8 mouse cellular contexts compared by ENCODE assay signal in the genomic region with DNA sequence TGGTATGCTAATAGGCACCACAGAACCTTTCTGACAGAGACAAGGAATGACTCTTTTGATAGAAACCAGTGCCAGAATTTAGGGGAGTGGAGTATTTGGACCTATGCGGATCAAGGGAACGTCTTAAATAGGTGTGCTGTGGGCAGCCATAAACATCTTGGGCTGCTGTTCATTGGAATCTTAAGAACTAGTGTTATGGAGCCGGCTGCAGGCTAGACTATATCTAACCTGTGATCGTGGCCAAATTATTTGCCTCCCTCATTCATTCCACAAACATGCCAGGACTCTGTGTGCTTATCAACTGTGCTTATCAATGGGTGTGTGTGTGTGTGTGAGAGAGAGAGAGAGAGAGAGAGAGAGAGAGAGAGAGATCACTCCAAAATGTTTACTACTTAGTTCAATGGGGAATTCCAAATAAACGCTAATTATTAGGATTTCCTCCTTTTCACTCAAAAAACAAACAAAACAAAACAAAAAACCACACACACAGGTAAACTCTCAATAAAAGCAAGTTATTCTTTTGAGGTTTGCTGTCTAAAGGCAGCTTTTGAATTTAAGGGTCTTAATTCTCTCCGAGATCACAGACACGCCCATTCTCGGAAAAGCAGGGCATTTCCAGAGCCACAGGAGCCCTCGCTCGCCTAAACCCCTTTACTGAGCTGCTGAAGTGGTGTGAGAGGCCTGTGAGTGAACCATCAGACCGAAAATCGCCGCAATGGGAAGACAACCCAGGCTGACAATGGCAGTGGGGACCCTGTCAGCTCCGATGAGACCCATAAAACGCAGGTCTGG. TPM values are rescaled to one million over a fixed set of nuclear protein-coding genes. Genes with fewer than 3 reads are reported as not detected.
DNase-seq lines count a peak whose midpoint lies in the region; ATAC-seq and TF ChIP-seq lines count a peak whose summit lies in the region.

No protein-coding gene starts in this region.

- H3K4me1 ChIP-seq in heart, embryonic 16.5 days (ENCODE audit: control insufficient read depth, insufficient read depth, low read length), result peaks cover 16% of the 10 kb centered on the region
- H3K4me1 ChIP-seq in lung, postnatal 0 days (ENCODE audit: insufficient read depth, low read depth, low read length), result peaks cover 3% of the 10 kb centered on the region; the same call in 1 of the 2 replicates

- H3K4me3 ChIP-seq in heart, embryonic 16.5 days (ENCODE audit: low read length), result peak overlapping the region; percentile 100
- peak overlapping the region; percentile 96 for H3K4me3 ChIP-seq in lung, postnatal 0 days (ENCODE audit: low read depth, low read length)

- H3K27me3 ChIP-seq in heart, embryonic 16.5 days (ENCODE audit: control insufficient read depth, insufficient read depth, low read length), result no peaks in the 10 kb centered on the region
- H3K27me3 ChIP-seq in lung, postnatal 0 days (replicated peaks; ENCODE audit: insufficient read depth, low read length), result no peaks in the 10 kb centered on the region

- peak; percentile 16 for ATAC-seq in heart, embryonic 16.5 days (replicated peaks; ENCODE audit: extremely low read depth, insufficient read depth, low FRiP score)
- peak; percentile 14 for ATAC-seq in lung, postnatal 0 days

- WGBS in heart, embryonic 16.5 days, result 5% methylated on average over 15 of the region's 15 CpGs
- WGBS in lung, postnatal 0 days, result 6% methylated on average over 15 of the region's 15 CpGs

- no peak for TF ChIP-seq EP300 in lung, postnatal 0 days (IDR thresholded peaks at IDR 0.05)

- no peaks in the 10 kb centered on the region for H3K9me3 ChIP-seq in heart, embryonic 16.5 days (replicated peaks; ENCODE audit: control insufficient read depth, low read length)
- H3K9me3 ChIP-seq in lung, postnatal 0 days (ENCODE audit: low read length), result no peaks in the 10 kb centered on the region

- DNase-seq in heart, adult 11 months, result peak; percentile 87
- no peak for DNase-seq in heart, adult 8-10 months (ENCODE audit: low spot score)
- peak; percentile 22 for DNase-seq in MN1 (ENCODE audit: low spot score)
- peak; percentile 19 for DNase-seq in lung, postnatal 0 days (ENCODE audit: low spot score)
- DNase-seq in urinary bladder, postnatal 10 days (ENCODE audit: low spot score), result no peak
- no peak for DNase-seq in ovary, adult 18-20 months (ENCODE audit: low spot score)
- DNase-seq in kidney, adult 18-20 months, result no peak

- H3K4me2 ChIP-seq in heart, embryonic 16.5 days (ENCODE audit: low read depth, low read length), result peak overlapping the region; percentile 84
- H3K4me2 ChIP-seq in lung, postnatal 0 days (replicated peaks; ENCODE audit: low read depth, low read length), result peak overlapping the region; percentile 58

- H3K36me3 ChIP-seq in heart, embryonic 16.5 days (ENCODE audit: control insufficient read depth, insufficient read depth), result no peaks in the 10 kb centered on the region
- no peaks in the 10 kb centered on the region for H3K36me3 ChIP-seq in lung, postnatal 0 days (ENCODE audit: insufficient read depth, low read length)

- peak overlapping the region; percentile 99 for H3K27ac ChIP-seq in heart, embryonic 16.5 days (ENCODE audit: low read length)
- H3K27ac ChIP-seq in lung, postnatal 0 days (ENCODE audit: low read length), result peak overlapping the region; percentile 100

- H3K9ac ChIP-seq in heart, embryonic 16.5 days (ENCODE audit: low read length), result peak overlapping the region; percentile 95
- peak overlapping the region; percentile 69 for H3K9ac ChIP-seq in lung, postnatal 0 days (replicated peaks; ENCODE audit: low read depth)

- no peak for TF ChIP-seq CTCF in lung, postnatal 0 days (IDR thresholded peaks at IDR 0.05)

RNA-seq across cellular contexts. Expression of a gene that starts 0.8 kb away (rescaled TPM):
- total RNA-seq in heart, adult 8-10 months (2022), result 10 to 100 TPM; 52.6 to 57.1 (median 53.8) TPM
- polyA plus RNA-seq in heart, embryonic 16.5 days (2015; fragmentation: Nextera tagmentation; extraction: Ambion mirVana), result 60.7 and 70.1 TPM in 2 replicates
- 87.6 and 98.2 TPM in 2 replicates for polyA plus RNA-seq in lung, postnatal 0 days (2015; fragmentation: Nextera tagmentation; extraction: Ambion mirVana)

RNA-seq across cellular contexts. Expression of a gene that starts 15.1 kb away (rescaled TPM):
- under 1 TPM in 2 of 4 experiments, not detected in 2; 0.11 to 0.16 TPM for total RNA-seq in heart, adult 8-10 months (2022)
- polyA plus RNA-seq in heart, embryonic 16.5 days (2015; fragmentation: Nextera tagmentation; extraction: Ambion mirVana), result 0.41 and 0.47 TPM in 2 replicates
- 1.6 and 1.7 TPM in 2 replicates for polyA plus RNA-seq in lung, postnatal 0 days (2015; fragmentation: Nextera tagmentation; extraction: Ambion mirVana)

Comparison
In these comparisons a context has a peak if more than half of its experiments do, and no peak if none do; other contexts are left out.
1. DNase-seq: peak in heart, adult 11 months (single experiment), MN1 (single experiment) and lung, postnatal 0 days (single experiment); none in heart, adult 8-10 months (single experiment), urinary bladder, postnatal 10 days (single experiment), ovary, adult 18-20 months (single experiment) and kidney, adult 18-20 months (single experiment).